Mouse (Mus musculus) G1E (cell line): ENCODE results near the gene Map3k21.

ENCODE experiments used
- CTCF ChIP-seq: IDR thresholded peaks from 2 replicates; pipeline ENCODE4 v1.5.1; 2012; ENCODE audit warnings: low read depth, low read length, inconsistent platforms, mixed read lengths
- GATA1 ChIP-seq: IDR thresholded peaks from 2 replicates; pipeline ENCODE4 v1.6.1; 2012; ENCODE audit warnings: borderline replicate concordance, low read length, inconsistent platforms, mixed read lengths
- GATA2 ChIP-seq: IDR thresholded peaks from 2 replicates; pipeline ENCODE4 v1.6.1; 2012; ENCODE audit warnings: low read depth, low read length, inconsistent platforms, borderline replicate concordance
- POLR2AphosphoS5 ChIP-seq: IDR thresholded peaks from 2 replicates; pipeline ENCODE4 v1.6.1; 2012; ENCODE audit warnings: low read depth, low read length, inconsistent platforms; ENCODE audit not compliant: insufficient replicate concordance
- TAL1 ChIP-seq: conservative IDR thresholded peaks from 2 replicates; pipeline ENCODE4 v1.6.1; 2012; ENCODE audit warnings: low read depth, low read length, inconsistent platforms, mixed read lengths

DNA sequence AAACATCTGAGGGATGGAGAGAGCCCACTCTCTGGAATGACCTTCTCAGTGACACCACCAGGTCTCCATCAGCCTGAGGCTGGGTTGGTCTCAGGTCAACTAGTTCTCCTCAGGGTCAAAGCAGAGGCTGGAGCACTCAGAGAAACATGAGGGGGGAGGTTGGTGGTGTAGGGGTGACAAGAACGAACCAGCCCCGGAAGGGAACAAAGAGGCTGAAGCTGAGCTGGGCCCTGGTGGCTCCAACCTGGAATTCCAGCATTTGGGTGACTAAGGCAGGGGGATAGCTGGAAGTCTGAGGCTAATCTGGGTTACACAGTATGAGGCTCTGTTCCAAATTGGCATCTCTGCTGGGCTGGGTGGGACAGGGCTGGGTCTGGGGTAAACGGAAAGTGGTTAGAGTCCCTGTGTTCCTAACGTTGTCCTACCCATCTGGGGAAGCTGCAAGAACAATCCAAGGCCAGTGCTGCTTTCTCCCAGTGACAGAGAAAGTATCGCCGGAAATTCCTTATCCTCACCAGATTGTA lies 40.0 kb upstream of the Map3k21 start:
- no peak for TF ChIP-seq CTCF
- no peak for TF ChIP-seq TAL1
- TF ChIP-seq GATA1, result no peak
- no peak for TF ChIP-seq GATA2
- no peak for TF ChIP-seq POLR2AphosphoS5
